Mouse (Mus musculus): ENCODE data around the gene AY358078.
"Not testable (repeated sequence)": the region's sequence is repeated elsewhere in the genome, so short reads cannot be mapped to it uniquely, and the experiment has no call there.

Gene AY358078

GRCm38 (mm10) chr14:51799746-51800145 is at the start of gene AY358078:
Gene AY358078, plus strand, starts transcription at chr14:51800046.
- DNase-seq: no peak

- no peak for DNase-seq
Measured at GRCm38 (mm10) chr14:51755944-51756343, 43.9 kb upstream of the AY358078 start.

- not testable (repeated sequence) for DNase-seq
Measured at GRCm38 (mm10) chr14:51771378-51771777, 28.5 kb upstream of the AY358078 start.

GRCm38 (mm10) chr14:51773490-51773889 is 26.4 kb upstream of the AY358078 start, which contains the start of gene Ang4:
Gene Ang4, minus strand, starts transcription at chr14:51773590.
- no peak for DNase-seq

- no peak for DNase-seq
Measured at GRCm38 (mm10) chr14:51777791-51778190, 22.1 kb upstream of the AY358078 start.

- DNase-seq: no peak
Measured at GRCm38 (mm10) chr14:51778865-51779481, 20.9 kb upstream of the AY358078 start.

GRCm38 (mm10) chr14:51786335-51786734 is 13.5 kb upstream of the AY358078 start:
- DNase-seq: no peak

- DNase-seq: no peak
Measured at GRCm38 (mm10) chr14:51787061-51787460, 12.8 kb upstream of the AY358078 start.

GRCm38 (mm10) chr14:51789196-51789595 is 10.7 kb upstream of the AY358078 start:
- DNase-seq: no peak

GRCm38 (mm10) chr14:51794106-51794505 is 5.7 kb upstream of the AY358078 start:
- DNase-seq: no peak

- no peak for DNase-seq
Measured at GRCm38 (mm10) chr14:51826625-51827024, 26.8 kb downstream of the AY358078 start.

GRCm38 (mm10) chr14:51827842-51828241 is 28.0 kb downstream of the AY358078 start:
- not testable (repeated sequence) for DNase-seq

- no peak for DNase-seq
Measured at GRCm38 (mm10) chr14:51829188-51829587, 29.3 kb downstream of the AY358078 start.

GRCm38 (mm10) chr14:51838480-51838879 is 38.6 kb downstream of the AY358078 start:
- not testable (repeated sequence) for DNase-seq

- DNase-seq: no peak
Measured at GRCm38 (mm10) chr14:51842250-51842649, 42.4 kb downstream of the AY358078 start.

- DNase-seq: no peak
Measured at GRCm38 (mm10) chr14:51842781-51843180, 42.9 kb downstream of the AY358078 start.

GRCm38 (mm10) chr14:51843882-51844281 is 44.0 kb downstream of the AY358078 start:
- DNase-seq: no peak

- no peak for DNase-seq
Measured at GRCm38 (mm10) chr14:51846566-51846965, 46.7 kb downstream of the AY358078 start.

GRCm38 (mm10) chr14:51851006-51851405 is 51.2 kb downstream of the AY358078 start:
- not testable (repeated sequence) for DNase-seq

- no peak for DNase-seq
Measured at GRCm38 (mm10) chr14:51853399-51853798, 53.6 kb downstream of the AY358078 start, which contains the start of gene Ear6. Gene Ear6, plus strand, starts transcription at chr14:51853699.

- DNase-seq: not testable (repeated sequence)
Measured at GRCm38 (mm10) chr14:51855280-51855679, 55.4 kb downstream of the AY358078 start.

GRCm38 (mm10) chr14:51863603-51864002 is 63.8 kb downstream of the AY358078 start:
- not testable (repeated sequence) for DNase-seq

GRCm38 (mm10) chr14:51870756-51871155 is 70.9 kb downstream of the AY358078 start:
- DNase-seq: no peak

GRCm38 (mm10) chr14:51871741-51872140 is 71.9 kb downstream of the AY358078 start:
- no peak for DNase-seq
